Mouse (Mus musculus): ENCODE measurements at regions not wholly inside any gene's neighbourhood (a gene's known extent, or its start where the extent isn't known, plus 50 kb on each side); places are given as distances from the start of the nearest gene placed in this dataset.

DNA sequence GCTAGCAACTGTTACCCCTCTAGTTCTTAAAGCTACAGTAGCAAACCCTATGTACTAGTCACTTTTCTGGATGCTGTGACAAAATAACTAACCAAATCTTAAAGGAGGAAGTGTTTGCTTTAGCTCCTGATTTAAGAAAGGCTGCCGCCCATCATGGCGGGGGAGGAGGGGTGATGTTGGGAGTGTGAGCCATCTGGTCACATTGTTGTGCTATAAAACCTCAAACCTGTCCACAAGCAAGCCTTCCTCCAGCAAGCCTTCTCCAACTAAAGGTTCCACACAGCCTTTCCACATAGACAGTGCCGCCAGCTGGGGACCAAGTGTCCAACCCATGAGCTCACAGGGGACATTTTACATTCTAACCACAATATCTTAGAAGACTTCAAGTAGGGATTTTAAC is 81.8 kb upstream of the D7Ertd443e start:
- TF ChIP-seq CTCF (conservative IDR thresholded peaks at IDR 0.05 in 1 of 2, IDR thresholded peaks at IDR 0.05 in 1 of 2; ENCODE audit: low read depth in 2 of 2, low read length in 2 of 2) (no peak), CHD2 (IDR thresholded peaks at IDR 0.05; ENCODE audit: low read length) (no peak), MXI1 (IDR thresholded peaks at IDR 0.05; ENCODE audit: low read depth, low read length) (no peak)
